Mouse (Mus musculus) R1 (cell line): ENCODE results near the gene Gm5089.

ENCODE experiments used
- DNase-seq: peaks from one replicate; pipeline ENCODE4 v3.0.0-alpha.2; 2018; ENCODE audit warnings: low read depth, low spot score

Gene Gm5089

GRCm38 (mm10) chr14:122386281-122387130, 64.4 kb downstream of the Gm5089 start:
- DNase-seq, result no peak

GRCm38 (mm10) chr14:122385758-122386157, 65.2 kb downstream of the Gm5089 start:
- no peak for DNase-seq

- no peak for DNase-seq
Measured at GRCm38 (mm10) chr14:122385238-122385534, 65.7 kb downstream of the Gm5089 start.
